Mouse (Mus musculus) kidney, postnatal 4 days (tissue): Measurements from ENCODE around the gene Pwwp2b.

ENCODE experiments used
- DNase-seq, 2 experiments: peaks; one replicate each; pipeline ENCODE4 v3.0.0; 2021; ENCODE audit warnings: mixed read lengths in 2 of 2

Pwwp2b gene

DNA sequence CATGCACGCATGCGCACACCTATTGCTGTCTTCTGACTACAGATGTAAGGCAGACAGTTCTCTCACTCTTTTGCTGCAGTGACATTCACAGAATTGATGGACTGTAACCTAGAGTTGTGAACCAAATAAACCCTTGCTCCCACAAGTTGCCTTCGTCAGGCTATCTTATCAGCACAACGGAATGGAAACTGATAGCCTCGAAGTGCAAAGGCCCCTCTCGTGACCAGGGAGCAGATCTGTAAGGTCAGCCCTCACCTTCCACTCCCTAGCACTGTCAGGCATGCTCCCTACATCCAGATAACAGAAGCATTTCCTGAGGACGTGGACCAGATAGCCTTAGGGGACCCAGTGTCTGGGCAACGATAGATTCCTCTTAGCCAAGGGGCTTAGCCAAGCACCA lies 53.2 kb downstream of the Pwwp2b start:
- no peak for DNase-seq

DNA sequence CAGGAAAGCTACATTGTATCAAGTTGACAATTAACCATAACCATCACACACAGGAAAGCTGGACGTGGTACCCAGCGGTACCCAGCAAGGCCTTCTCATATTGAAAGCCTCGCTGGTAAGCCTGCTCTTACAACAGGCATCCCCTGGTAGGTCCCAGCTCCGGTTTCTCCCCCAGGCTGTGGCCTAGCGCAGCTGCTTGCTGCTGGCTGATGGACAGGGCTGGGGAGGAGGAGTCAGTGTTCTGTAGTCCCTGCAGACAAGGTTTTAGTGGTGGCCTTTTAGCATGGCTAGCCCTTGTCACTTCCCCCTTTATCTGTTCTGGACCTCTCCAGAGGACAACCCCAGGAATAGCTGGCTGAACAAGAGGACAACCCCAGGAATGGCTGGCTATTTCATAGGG lies 54.0 kb downstream of the Pwwp2b start:
- no peak for DNase-seq

DNA sequence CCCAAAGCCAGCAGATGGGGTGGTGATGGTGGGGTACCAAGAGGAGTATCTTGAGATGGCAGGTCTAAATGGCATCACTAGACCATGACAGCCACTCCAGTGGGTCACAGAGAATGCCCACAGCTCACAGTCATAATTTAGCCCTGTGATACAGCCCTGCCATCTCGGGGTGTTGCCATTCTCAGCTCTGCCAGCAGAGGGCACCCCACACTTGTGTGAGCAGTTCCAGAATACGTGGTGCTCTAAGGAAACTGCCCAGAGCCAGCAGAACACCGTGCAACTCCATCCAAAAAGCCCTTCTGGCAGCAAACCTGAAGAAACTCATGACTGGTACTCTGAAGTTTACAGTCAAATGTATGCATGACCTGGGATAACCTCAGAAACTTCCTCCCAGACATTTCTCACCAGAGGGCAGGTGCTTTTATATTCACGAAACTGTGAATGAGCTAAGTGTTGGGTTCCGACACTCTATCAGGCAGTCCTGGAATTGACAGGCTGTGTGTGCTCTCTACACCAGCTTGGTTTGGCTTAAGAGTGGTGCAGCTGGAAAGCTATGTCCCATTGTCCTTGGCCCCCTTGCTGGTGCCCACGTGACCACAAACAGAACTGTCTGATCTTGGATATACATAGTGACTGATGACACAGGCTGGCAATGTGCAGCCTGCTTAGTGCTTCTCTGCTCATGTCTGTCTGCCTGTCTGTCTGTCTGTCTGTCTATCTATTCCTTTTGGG lies 55.2 kb downstream of the Pwwp2b start:
- peak; percentile 94 to 95 for DNase-seq

DNA sequence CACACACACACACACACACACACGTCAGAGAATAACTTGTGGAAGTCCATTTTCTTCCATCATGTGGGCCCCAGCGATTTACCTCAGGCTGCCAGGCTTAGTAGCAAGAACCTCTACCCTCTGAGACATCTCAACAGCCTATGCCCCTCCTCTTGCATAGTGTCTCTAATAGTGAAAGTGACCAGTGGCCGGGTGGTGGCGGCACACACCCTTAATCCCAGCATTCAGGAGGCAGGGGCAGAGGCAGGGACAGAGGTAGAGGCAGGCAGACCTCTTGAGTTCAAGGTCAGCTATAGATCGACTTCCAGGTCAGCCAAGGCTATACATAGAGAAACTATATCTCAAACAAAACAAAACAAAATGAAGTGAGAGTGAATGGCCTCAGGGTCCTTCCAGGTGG lies 56.0 kb downstream of the Pwwp2b start:
- no peak for DNase-seq

DNA sequence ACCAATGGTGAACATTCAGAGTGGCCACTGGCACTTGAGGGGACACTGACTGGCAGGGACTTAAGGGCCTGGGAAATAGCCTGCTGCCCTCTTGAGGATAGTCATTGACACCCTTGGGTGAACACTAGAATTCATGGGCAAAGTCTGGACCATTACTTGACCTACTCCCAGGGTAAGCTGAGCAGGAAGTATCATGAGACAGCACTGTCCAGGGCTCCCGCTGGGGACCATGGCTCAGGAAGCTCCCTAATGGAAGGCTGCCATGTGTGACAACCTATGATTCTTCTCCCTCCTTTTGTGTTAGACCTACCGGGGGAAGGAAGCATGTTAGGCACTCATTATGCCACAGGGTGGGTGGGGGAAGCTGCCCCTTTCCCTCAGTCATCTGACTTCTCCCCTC lies 58.8 kb downstream of the Pwwp2b start:
- no peak for DNase-seq

DNA sequence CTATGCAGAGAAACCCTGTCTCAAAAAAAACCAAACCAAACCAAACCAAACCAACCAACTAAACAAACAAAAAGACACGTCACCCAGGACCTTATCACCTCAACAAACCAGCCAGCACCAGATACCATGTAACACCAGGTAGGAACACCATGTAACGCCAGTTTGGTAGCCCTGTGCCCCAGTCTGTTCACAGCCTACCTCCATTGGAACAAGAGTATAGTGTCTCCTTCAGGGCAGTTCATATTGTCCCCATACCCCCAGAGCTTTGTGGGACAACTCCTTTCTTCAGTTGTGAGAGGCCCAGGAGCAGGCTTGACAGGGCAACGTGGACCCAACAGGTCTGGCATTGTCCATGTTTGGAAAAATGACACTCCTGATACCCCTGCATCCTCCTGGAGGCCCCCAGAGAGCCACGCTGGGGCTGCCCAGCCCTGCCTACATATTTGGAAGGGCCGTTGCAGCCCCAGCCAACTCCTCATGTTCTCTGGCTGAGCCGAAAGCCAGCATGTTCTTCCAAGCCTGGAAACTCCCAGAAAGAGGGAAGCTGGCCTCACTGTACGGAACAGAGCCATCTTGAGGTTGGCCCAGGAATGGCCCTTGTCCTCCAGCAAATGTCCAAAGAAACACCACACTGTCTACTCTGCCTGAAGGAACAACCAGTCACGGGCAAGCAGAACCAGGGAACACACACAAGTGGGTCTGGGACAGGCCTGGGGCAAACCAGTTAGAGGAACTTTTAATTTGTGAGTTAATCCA lies 60.0 kb downstream of the Pwwp2b start:
- DNase-seq = peak; percentile 50 to 65

DNA sequence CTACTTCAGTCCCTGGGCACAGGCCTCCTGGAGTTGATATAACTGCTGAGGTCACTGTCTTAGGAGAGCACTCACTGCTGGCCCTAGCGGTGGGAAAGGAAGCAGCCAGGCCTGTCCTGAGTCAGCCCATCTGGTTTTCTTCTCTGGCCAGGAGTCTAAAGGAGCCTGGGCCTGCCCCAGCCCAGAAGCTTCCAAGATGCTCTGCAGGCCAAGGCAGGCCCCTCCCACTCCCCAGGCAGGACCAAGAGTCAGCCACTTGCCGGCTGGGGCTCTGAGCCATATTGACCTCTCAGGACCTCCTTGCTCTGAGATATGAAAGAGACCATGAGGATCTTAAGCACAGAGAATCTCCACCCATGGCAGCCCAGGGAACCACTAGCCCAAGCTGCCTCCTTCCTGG lies 60.8 kb downstream of the Pwwp2b start:
- peak; percentile 53 to 73 for DNase-seq

DNA sequence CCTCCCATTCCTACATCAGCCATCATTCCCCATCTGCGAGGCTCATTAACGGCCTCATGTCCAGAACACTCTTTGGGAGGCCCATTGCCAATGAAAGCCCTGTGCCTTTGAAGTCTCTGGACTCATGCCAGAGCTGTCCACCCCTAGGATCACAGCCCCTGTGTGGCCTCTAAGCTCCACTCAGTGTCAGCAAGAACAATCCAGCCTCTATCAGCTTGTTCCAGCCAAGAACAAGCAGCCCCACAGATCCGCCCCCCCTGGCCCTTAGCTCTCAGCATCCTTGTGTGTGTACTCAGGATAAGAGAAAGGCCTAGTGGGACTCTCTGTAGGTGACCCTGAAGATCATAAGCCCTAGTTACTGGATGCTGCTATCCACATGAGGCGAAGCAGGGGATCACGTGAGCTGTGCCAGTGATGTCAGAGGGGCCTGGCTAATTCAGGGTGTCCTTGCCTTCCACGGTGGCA lies 62.2 kb downstream of the Pwwp2b start:
- DNase-seq = no peak

DNA sequence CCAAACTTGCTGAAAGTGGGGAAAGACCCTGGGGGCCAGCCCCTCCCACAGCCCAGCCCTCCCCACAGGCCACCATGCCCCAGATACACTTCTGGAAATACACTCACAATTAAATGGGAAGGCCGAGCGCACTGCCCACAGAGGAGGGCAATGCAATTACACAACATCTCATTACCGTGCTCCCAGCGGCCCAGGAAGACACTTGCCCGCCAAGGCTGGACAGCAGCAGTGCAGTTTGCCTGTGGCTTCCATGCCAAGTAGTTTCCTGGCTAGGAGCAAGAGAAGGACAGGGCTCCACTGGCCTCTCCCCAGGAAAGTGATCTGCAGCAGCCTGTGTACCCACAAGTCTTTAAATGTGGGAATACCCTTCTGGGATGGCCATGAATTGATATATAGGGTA lies 64.4 kb downstream of the Pwwp2b start:
- no peak for DNase-seq

DNA sequence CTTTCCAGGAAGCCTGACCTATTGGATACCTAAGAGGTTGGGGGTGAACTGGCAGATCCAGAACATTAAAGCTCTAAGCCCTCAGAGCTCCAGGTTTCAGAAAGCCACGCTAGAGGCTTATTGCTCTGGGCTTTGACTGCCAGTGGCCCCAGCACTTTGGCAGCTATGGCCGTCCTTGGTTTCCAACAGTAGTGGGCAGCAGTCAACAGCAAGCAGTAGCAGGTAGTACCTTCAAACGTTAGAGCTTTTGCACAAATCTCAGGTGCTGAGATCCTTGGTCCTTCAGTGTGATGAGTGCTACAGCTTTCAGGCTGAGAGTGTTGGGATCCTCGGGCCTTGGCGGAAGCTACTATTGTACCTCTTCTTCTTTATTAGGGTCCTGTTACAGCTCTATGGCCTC lies 65.1 kb downstream of the Pwwp2b start:
- DNase-seq = no peak

DNA sequence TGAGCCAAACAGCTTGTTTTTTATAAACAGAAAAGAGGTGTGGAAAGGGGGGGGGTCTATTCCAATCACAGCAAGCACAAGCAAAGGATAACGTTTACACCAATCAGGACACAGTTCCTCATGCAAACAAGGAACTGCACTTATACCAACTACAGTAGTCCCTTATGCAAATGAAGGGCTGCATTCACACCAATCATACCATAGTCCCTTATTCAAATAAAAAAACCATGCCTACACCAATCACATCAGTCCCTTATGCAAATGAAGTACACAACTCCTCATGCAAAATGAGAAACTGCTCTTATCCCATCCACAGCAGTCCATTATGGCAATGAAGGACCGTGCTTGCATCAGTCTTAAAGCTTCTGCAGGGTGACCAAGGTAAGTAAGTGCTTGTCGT lies 66.4 kb downstream of the Pwwp2b start:
- DNase-seq = no peak

DNA sequence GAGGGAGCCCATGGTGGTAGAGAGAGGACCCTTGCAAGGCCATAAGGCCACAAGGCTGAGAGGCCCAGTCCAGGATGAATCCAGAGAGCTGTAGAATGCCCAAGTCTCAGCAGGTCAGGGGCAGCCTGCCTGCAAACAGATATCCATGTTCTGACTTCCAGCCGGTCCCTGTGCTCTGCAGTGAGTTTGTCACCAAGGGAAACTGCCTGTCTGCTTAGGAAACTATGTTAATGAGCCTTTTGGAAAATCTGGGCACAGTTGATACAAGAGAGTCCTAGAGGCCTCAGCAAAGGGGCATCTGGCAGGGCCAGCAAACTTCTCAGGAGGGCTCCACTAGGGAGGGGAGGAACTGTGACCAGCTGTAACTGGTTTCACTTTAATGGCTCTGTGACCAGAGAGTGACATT lies 70.7 kb downstream of the Pwwp2b start:
- peak in 1 of 2 experiments; percentile 45 for DNase-seq
